Mouse (Mus musculus): ENCODE measurements around the gene Cttnbp2nl. TPM values are rescaled to one million over a fixed set of nuclear protein-coding genes. Genes with fewer than 3 reads are reported as not detected.

Gene Cttnbp2nl
- polyA plus RNA-seq, 1 experiment from 2014 or later = 32.9 TPM

DNA sequence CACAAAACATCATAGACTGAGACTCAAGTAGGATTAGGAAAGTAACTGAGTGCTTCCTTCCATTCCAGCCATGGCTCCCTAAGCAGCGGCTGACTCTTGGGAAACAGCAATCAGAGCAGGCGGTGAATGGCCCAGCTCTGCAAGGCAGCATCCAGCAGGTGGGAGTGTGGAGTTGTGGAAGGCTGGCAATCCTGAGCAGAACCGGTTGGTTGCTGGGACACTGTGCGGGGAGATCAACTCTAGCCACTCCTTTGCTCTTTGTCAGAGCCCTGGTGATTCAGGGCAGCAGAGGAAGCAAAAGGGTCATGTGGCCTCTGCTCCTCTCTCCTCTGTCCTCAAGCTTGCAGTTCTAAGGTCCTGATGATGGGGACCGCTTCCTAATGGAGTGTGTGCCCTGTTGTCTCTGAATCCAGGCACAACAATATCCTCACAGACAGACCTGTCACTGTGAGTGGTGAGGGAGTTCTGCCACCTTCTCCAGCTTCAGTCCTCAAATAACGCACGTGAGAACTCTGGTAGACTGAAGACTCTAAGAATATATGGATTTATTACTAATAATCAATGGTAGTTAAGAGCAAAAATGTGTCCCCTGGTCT lies 25.4 kb upstream of the Cttnbp2nl start:
- no peak overlapping the region for H3K27ac ChIP-seq
- 18% methylated on average over 7 of the region's 7 CpGs for WGBS
- no peak overlapping the region for H3K4me3 ChIP-seq
- H3K27me3 ChIP-seq = no peaks in the 10 kb centered on the region
- no peak overlapping the region for H3K9ac ChIP-seq
- H3K36me3 ChIP-seq = no peaks in the 10 kb centered on the region
- no peaks in the 10 kb centered on the region for H3K9me3 ChIP-seq
- no peaks in the 10 kb centered on the region for H3K4me1 ChIP-seq
- peak; percentile 80; the same call in 1 of the 2 replicates for ATAC-seq (ENCODE audit: borderline replicate concordance, extremely low read depth, low FRiP score, low TSS enrichment)
- no peak overlapping the region for H3K4me2 ChIP-seq

GRCm38 (mm10) chr3:105075796-105076195 lies 22.9 kb upstream of the Cttnbp2nl start:
- 87% methylated on average over 5 of the region's 5 CpGs for WGBS
- ATAC-seq (ENCODE audit: borderline replicate concordance, extremely low read depth, low FRiP score, low TSS enrichment) = no peak

GRCm38 (mm10) chr3:105072536-105072935 lies 19.6 kb upstream of the Cttnbp2nl start:
- Histone ChIP-seq H3K4me2 (no peak overlapping the region), H3K9ac (no peak overlapping the region), H3K27me3 (no peaks in the 10 kb centered on the region), H3K9me3 (no peaks in the 10 kb centered on the region), H3K36me3 (no peaks in the 10 kb centered on the region), H3K27ac (no peak overlapping the region), H3K4me3 (no peak overlapping the region), H3K4me1 (no peaks in the 10 kb centered on the region)
- WGBS = 86% methylated on average over 10 of the region's 10 CpGs
- no peak for ATAC-seq (ENCODE audit: borderline replicate concordance, extremely low read depth, low FRiP score, low TSS enrichment)

More at GRCm38 (mm10) chr3:105075796-105076195, 22.9 kb upstream of the Cttnbp2nl start:
- Histone ChIP-seq H3K9me3 (no peaks in the 10 kb centered on the region), H3K36me3 (no peaks in the 10 kb centered on the region), H3K4me1 (no peaks in the 10 kb centered on the region), H3K9ac (no peak overlapping the region), H3K27ac (no peak overlapping the region), H3K27me3 (no peaks in the 10 kb centered on the region), H3K4me2 (no peak overlapping the region), H3K4me3 (no peak overlapping the region)

DNA sequence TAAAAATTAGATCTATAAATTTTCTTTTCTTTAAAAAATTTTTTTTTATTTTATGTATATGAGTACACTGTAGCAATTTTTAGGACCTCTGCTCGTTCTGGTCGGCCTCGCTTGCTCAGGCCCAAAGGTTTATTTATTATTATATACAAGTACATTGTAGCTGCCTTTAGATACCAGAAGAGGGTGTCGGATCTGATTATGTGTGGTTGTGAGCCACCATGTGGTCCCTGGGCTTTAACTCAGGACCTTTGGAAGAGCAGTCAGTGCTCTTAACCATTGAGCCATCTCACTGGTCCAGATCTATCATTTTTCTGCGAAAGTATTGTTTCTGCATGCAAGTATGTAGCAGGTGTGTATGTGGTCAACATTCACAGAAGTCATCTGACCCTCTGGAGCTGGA lies 18.3 kb upstream of the Cttnbp2nl start:
- no peaks in the 10 kb centered on the region for H3K4me1 ChIP-seq
- WGBS = 81% methylated on average over 5 of the region's 5 CpGs

DNA sequence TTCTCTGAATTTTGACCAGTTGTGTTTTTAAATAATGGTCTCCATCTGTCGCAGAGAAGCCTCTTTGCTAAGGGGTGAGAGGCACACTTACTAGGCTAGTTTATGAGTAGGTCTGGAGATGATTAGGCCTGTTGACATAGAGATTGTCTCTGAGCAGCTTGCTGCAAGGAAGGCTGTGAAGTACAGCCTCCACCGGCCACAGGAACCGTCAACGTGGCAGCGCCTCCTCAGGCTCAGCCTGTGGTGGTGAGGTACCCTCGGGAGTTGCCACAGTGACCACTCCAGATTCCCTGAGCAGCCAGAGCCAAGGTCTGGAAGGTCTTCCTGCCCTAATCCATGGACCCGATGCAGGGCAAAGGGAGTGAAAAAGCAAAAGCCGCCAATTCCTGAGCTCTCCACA lies 17.6 kb upstream of the Cttnbp2nl start:
- 56% methylated on average over 8 of the region's 8 CpGs for WGBS
- Histone ChIP-seq H3K4me2 (no peak overlapping the region), H3K9ac (no peak overlapping the region), H3K27me3 (no peaks in the 10 kb centered on the region), H3K4me1 (no peaks in the 10 kb centered on the region), H3K36me3 (no peaks in the 10 kb centered on the region), H3K9me3 (no peaks in the 10 kb centered on the region), H3K4me3 (no peak overlapping the region), H3K27ac (no peak overlapping the region)
- no peak for ATAC-seq (ENCODE audit: borderline replicate concordance, extremely low read depth, low FRiP score, low TSS enrichment)

More for the DNA sequence above, 18.3 kb upstream of the Cttnbp2nl start:
- no peak overlapping the region for H3K9ac ChIP-seq
- H3K27me3 ChIP-seq = no peaks in the 10 kb centered on the region
- no peaks in the 10 kb centered on the region for H3K9me3 ChIP-seq
- no peak overlapping the region for H3K27ac ChIP-seq
- H3K4me2 ChIP-seq = no peak overlapping the region
- no peaks in the 10 kb centered on the region for H3K36me3 ChIP-seq
- no peak overlapping the region for H3K4me3 ChIP-seq
- ATAC-seq (ENCODE audit: borderline replicate concordance, extremely low read depth, low FRiP score, low TSS enrichment) = no peak

DNA sequence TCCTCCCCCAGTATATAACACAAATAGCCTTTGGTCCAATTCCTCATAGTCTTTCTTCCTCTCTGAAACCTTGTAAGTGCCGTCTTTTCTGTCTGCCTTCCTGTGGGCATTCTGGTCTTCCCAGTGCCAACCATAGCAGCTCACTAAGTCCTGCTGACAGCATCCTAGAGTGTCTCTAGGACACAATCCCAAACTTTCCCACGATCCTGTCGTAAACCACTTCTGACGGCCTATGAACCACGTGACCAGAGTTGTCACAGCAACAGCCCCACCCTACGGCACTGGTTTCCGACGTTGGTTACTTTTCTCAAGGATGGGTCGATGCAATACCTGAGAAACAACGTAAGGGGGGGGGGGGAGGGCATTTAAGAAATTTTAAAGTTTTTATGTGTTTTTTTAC lies 13.6 kb upstream of the Cttnbp2nl start, which contains the start of gene 4930564D02Rik:
Gene 4930564D02Rik (plus strand): TSS at position 301 of the 400 bp plus-strand sequence.
- no peak for ATAC-seq (ENCODE audit: borderline replicate concordance, extremely low read depth, low FRiP score, low TSS enrichment)
- no peaks in the 10 kb centered on the region for H3K9me3 ChIP-seq
- H3K4me1 ChIP-seq = no peaks in the 10 kb centered on the region
- H3K36me3 ChIP-seq = no peaks in the 10 kb centered on the region
- no peak within 1 kb of the TSS for H3K4me2 ChIP-seq
- WGBS = 74% methylated on average over 10 of the region's 10 CpGs
- no peak within 1 kb of the TSS for H3K9ac ChIP-seq
- no peaks in the 10 kb centered on the region for H3K27me3 ChIP-seq
- no peak within 1 kb of the TSS for H3K27ac ChIP-seq
- H3K4me3 ChIP-seq = no peak within 1 kb of the TSS

- no peak for ATAC-seq (ENCODE audit: borderline replicate concordance, extremely low read depth, low FRiP score, low TSS enrichment)
- 71% methylated on average over 9 of the region's 9 CpGs for WGBS
These were observed 9.7 kb upstream of the Cttnbp2nl start for GRCm38 (mm10) chr3:105062676-105063075.

GRCm38 (mm10) chr3:105061991-105062390 lies 9.0 kb upstream of the Cttnbp2nl start:
- Histone ChIP-seq H3K4me2 (no peak overlapping the region), H3K36me3 (no peaks in the 10 kb centered on the region), H3K27ac (no peak overlapping the region), H3K4me3 (no peak overlapping the region), H3K27me3 (peaks cover 6% of the 10 kb centered on the region; the same call in 1 of the 2 replicates), H3K9me3 (no peaks in the 10 kb centered on the region), H3K4me1 (peaks cover 6% of the 10 kb centered on the region; the same call in 1 of the 2 replicates), H3K9ac (no peak overlapping the region)
- 48% methylated on average over 1 of the region's 1 CpGs for WGBS
- ATAC-seq (ENCODE audit: borderline replicate concordance, extremely low read depth, low FRiP score, low TSS enrichment) = no peak

More at GRCm38 (mm10) chr3:105062676-105063075, 9.7 kb upstream of the Cttnbp2nl start:
- no peaks in the 10 kb centered on the region for H3K36me3 ChIP-seq
- H3K27ac ChIP-seq = no peak overlapping the region
- no peak overlapping the region for H3K9ac ChIP-seq
- no peak overlapping the region for H3K4me3 ChIP-seq
- H3K9me3 ChIP-seq = no peaks in the 10 kb centered on the region
- H3K4me1 ChIP-seq = peaks cover 6% of the 10 kb centered on the region; the same call in 1 of the 2 replicates
- H3K27me3 ChIP-seq = peaks cover 6% of the 10 kb centered on the region; the same call in 1 of the 2 replicates
- H3K4me2 ChIP-seq = no peak overlapping the region

- WGBS = 77% methylated on average over 3 of the region's 3 CpGs
- ATAC-seq (ENCODE audit: borderline replicate concordance, extremely low read depth, low FRiP score, low TSS enrichment) = no peak
- no peak overlapping the region for H3K27ac ChIP-seq
- H3K9me3 ChIP-seq = no peaks in the 10 kb centered on the region
- H3K4me2 ChIP-seq = no peak overlapping the region
- no peak overlapping the region for H3K9ac ChIP-seq
- H3K36me3 ChIP-seq = no peaks in the 10 kb centered on the region
- peaks cover 6% of the 10 kb centered on the region; the same call in 1 of the 2 replicates for H3K4me1 ChIP-seq
- peaks cover 6% of the 10 kb centered on the region; the same call in 1 of the 2 replicates for H3K27me3 ChIP-seq
- H3K4me3 ChIP-seq = no peak overlapping the region
These were observed 8.6 kb upstream of the Cttnbp2nl start for GRCm38 (mm10) chr3:105061496-105061895.

- no peak overlapping the region for H3K9ac ChIP-seq
- H3K36me3 ChIP-seq = no peaks in the 10 kb centered on the region
- H3K4me1 ChIP-seq = peaks cover 6% of the 10 kb centered on the region; the same call in 1 of the 2 replicates
- H3K4me2 ChIP-seq = no peak overlapping the region
- H3K4me3 ChIP-seq = no peak overlapping the region
- ATAC-seq (ENCODE audit: borderline replicate concordance, extremely low read depth, low FRiP score, low TSS enrichment) = no peak
- H3K27ac ChIP-seq = no peak overlapping the region
- WGBS = 70% methylated on average over 6 of the region's 6 CpGs
- H3K27me3 ChIP-seq = peaks cover 6% of the 10 kb centered on the region; the same call in 1 of the 2 replicates
- H3K9me3 ChIP-seq = no peaks in the 10 kb centered on the region
These were observed 8.0 kb upstream of the Cttnbp2nl start for GRCm38 (mm10) chr3:105060992-105061391.

DNA sequence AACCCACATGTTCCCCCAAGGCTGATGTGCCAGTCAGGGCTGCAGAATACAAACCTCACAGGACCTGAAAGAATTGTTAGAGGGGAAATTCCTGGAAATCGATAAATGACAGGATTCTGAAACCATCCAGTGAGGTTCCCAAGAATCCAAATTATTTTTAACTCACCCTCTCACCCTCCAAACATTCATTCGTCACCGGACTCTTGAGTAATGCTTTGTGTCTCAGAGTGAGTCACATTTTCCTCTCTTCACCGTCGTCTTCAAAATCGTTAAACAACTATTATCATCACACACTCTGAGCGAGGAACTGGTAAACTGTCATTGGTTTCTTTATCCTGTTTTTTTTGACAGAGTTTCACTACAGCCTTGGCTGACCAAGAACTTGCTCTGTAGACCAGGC lies 7.0 kb upstream of the Cttnbp2nl start:
- H3K9me3 ChIP-seq = no peaks in the 10 kb centered on the region
- no peak overlapping the region for H3K9ac ChIP-seq
- peaks cover 6% of the 10 kb centered on the region; the same call in 1 of the 2 replicates for H3K27me3 ChIP-seq
- no peak overlapping the region for H3K4me3 ChIP-seq
- no peaks in the 10 kb centered on the region for H3K36me3 ChIP-seq
- 46% methylated on average over 7 of the region's 7 CpGs for WGBS
- no peak overlapping the region for H3K4me2 ChIP-seq
- no peak overlapping the region for H3K27ac ChIP-seq
- ATAC-seq (ENCODE audit: borderline replicate concordance, extremely low read depth, low FRiP score, low TSS enrichment) = no peak
- peaks cover 10% of the 10 kb centered on the region; the same call in 1 of the 2 replicates for H3K4me1 ChIP-seq

DNA sequence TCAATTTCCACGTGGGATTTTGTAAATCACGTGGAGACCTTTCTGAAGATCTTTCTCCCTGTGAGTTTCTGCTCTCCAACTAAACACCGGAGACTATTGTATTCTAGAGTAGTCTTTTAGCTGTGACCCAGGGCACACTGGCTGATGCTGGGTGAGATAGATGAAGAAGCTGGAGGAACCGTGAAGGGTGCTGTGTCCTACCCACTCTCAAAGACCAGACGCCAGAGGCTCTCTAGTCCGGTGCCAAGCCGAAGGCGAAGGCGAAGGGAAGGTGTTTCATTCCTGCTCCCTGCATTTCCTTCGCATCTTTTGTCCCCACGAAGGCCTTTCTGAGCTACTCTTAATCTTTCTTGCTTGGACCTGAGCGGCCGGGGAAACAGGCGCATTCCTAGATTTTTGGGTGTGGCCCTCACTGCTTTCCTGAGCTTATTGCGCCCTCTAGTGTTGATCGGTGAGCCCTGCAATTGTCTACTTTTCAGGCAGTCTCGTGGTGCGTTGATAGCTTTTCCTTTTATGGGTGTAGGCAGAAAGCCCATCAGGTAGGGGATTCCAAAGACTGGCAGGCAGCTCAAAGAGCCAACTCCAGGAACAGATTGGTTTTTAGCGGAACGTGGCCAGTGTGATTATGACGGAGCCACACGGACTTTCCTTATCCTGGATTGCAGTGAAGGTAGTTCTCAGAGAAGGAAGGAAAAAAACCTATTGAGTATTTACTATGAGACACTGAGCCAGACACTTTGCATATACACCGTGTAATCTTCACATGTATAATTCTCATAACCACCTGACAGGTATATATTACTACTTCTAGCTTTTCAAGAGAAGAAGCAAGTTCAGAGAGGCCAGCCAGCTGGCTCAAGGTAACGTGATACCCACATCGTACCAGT lies 5.9 kb upstream of the Cttnbp2nl start:
- no peaks in the 10 kb centered on the region for H3K9me3 ChIP-seq
- peak overlapping the region; percentile 32 for H3K4me3 ChIP-seq
- peak overlapping the region; percentile 37 for H3K9ac ChIP-seq
- 11% methylated on average over 25 of the region's 25 CpGs for WGBS
- H3K36me3 ChIP-seq = no peaks in the 10 kb centered on the region
- ATAC-seq (ENCODE audit: borderline replicate concordance, extremely low read depth, low FRiP score, low TSS enrichment) = peak; percentile 19; the same call in 1 of the 2 replicates
- no peak overlapping the region for H3K27ac ChIP-seq
- H3K4me2 ChIP-seq = peak overlapping the region; percentile 68
- peaks cover 6% of the 10 kb centered on the region; the same call in 1 of the 2 replicates for H3K27me3 ChIP-seq
- H3K4me1 ChIP-seq = peaks cover 20% of the 10 kb centered on the region

Measured in lung, embryonic 15.5 days (tissue).